Mouse (Mus musculus): ENCODE results near the gene Espn. TPM values are rescaled to one million over a fixed set of nuclear protein-coding genes. Genes with fewer than 3 reads are reported as not detected.
A peak's percentile ranks its signal among the peaks of the same experiment; 100 is the strongest.

Espn gene
- polyA plus RNA-seq, 1 experiment from 2014 or later: 7.5 TPM

DNA sequence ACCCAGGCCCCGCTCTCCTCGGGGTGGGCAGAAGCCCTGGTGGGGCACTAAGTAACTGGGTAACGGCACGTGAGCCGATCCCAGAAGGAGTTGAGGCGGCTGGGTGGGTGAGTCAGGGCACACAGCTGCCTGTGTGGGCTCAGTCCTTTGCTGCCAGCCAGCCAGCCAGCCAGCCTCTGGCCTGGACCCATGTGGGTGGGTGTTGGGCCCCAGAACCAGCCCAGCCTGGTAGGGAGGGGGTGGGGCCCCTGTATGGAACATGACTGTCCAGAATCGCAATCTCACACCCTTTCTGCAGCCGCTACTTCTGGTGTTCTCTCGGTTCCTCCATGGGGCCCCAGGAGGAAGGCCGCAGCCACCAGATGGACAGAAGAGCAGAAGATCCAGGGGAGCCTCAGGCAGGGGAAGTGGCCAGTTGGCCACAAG is 74.1 kb downstream of the Espn start:
- no peak; the same call in 1 of the 2 replicates for ATAC-seq (ENCODE audit: insufficient number of reproducible peaks, low FRiP score, low TSS enrichment, low read depth)
- Histone ChIP-seq H3K4me3 (replicated peaks) (no peak overlapping the region), H3K9ac (no peak overlapping the region), H3K36me3 (no peaks in the 10 kb centered on the region), H3K27ac (replicated peaks) (no peak overlapping the region), H3K4me2 (replicated peaks) (no peak overlapping the region), H3K4me1 (peaks cover 14% of the 10 kb centered on the region), H3K9me3 (replicated peaks) (no peaks in the 10 kb centered on the region), H3K27me3 (no peaks in the 10 kb centered on the region)
- WGBS: 80% methylated on average over 10 of the region's 10 CpGs

DNA sequence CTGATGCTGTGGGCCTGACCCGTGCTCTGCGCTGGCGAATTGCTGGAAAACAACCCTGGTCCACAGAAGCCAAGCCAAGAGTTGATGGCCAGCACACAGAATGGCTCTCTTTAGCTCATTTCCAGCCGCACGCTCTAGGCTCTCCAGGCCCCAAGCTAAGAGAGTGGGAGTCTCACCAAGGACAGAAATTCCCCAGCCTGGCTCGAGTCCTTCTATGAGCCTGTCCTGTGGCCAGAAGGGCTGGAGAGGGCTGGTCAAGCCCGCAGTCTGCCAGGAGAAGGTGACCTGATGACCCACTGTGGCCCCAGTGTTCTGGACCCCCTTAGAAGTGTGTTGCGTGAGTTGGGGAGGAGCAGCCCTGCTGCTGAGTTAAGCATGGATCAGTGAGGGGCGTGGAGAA is 75.0 kb downstream of the Espn start:
- no peaks in the 10 kb centered on the region for H3K36me3 ChIP-seq
- ATAC-seq (ENCODE audit: insufficient number of reproducible peaks, low FRiP score, low TSS enrichment, low read depth): no peak
- 81% methylated on average over 9 of the region's 9 CpGs for WGBS

DNA sequence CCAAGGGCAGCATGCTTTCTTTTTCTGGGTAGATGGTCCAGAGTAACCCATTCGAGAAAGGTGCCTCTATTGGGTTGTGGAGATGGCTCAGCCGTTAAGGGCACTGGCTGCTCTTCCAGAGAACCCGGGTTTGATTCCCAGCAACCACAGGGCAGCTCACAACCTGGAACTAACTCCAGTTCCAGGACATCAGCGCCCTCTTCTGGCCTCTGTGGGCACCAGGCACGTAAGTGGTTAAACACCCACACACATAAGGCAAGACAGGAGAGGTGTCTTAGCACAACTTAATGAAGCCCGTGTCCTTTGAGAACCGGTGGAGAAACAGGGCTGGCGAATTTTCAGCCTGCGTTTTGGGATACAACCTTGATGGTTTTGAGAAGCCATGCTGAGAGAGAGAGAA is 77.6 kb downstream of the Espn start:
- Histone ChIP-seq H3K36me3 (no peaks in the 10 kb centered on the region), H3K27ac (replicated peaks) (no peak overlapping the region), H3K9ac (no peak overlapping the region), H3K4me1 (peaks cover 33% of the 10 kb centered on the region), H3K9me3 (replicated peaks) (no peaks in the 10 kb centered on the region), H3K4me3 (replicated peaks) (no peak overlapping the region), H3K27me3 (no peaks in the 10 kb centered on the region), H3K4me2 (replicated peaks) (no peak overlapping the region)
- ATAC-seq (ENCODE audit: insufficient number of reproducible peaks, low FRiP score, low TSS enrichment, low read depth): no peak
- WGBS: 88% methylated on average over 9 of the region's 9 CpGs

More for the DNA sequence above, 75.0 kb downstream of the Espn start:
- Histone ChIP-seq H3K9ac (no peak overlapping the region), H3K4me1 (peaks cover 21% of the 10 kb centered on the region), H3K27ac (replicated peaks) (no peak overlapping the region), H3K4me3 (replicated peaks) (no peak overlapping the region), H3K27me3 (no peaks in the 10 kb centered on the region), H3K4me2 (replicated peaks) (no peak overlapping the region), H3K9me3 (replicated peaks) (no peaks in the 10 kb centered on the region)

DNA sequence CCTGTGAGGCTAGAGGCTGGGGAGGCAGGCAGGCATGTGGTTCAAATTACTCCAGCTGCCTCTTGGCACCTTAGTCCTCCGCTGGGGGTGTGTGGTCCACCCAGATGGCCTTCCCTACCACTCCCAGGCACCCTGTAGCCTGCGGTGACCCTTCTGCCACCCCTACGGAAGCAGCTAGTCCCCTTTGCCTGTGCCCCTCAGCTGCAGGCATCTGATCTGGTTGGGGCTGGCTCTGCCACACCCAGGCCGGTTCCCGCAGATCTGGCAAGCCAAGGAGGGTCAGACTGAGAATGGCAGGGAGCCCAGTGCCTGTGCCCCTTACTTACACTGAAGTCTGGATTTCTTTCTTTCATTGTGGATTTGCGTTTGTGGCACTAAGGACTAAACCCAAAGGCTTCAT is 78.5 kb downstream of the Espn start:
- Histone ChIP-seq H3K27ac (replicated peaks) (no peak overlapping the region), H3K27me3 (no peaks in the 10 kb centered on the region), H3K4me2 (replicated peaks) (no peak overlapping the region), H3K9me3 (replicated peaks) (no peaks in the 10 kb centered on the region), H3K4me1 (peaks cover 33% of the 10 kb centered on the region), H3K36me3 (no peaks in the 10 kb centered on the region), H3K9ac (no peak overlapping the region), H3K4me3 (replicated peaks) (no peak overlapping the region)
- ATAC-seq (ENCODE audit: insufficient number of reproducible peaks, low FRiP score, low TSS enrichment, low read depth): no peak
- whole genome bisulfite sequencing: 64% methylated on average over 6 of the region's 6 CpGs

- Histone ChIP-seq H3K4me2 (replicated peaks) (no peak overlapping the region), H3K9ac (no peak overlapping the region), H3K9me3 (replicated peaks) (no peaks in the 10 kb centered on the region), H3K27ac (replicated peaks) (0 out of 2 replicates have a peak overlapping the region, but pooled peaks have one; percentile 34), H3K36me3 (no peaks in the 10 kb centered on the region), H3K4me3 (replicated peaks) (no peak overlapping the region), H3K4me1 (peaks cover 33% of the 10 kb centered on the region), H3K27me3 (no peaks in the 10 kb centered on the region)
- ATAC-seq (ENCODE audit: insufficient number of reproducible peaks, low FRiP score, low TSS enrichment, low read depth): no peak
- 59% methylated on average over 10 of the region's 10 CpGs for WGBS
Observed at GRCm38 (mm10) chr4:152072655-152073054, 79.5 kb downstream of the Espn start.

- H3K36me3 ChIP-seq: no peaks in the 10 kb centered on the region
- no peak within 1 kb of the TSS for H3K4me2 ChIP-seq (replicated peaks)
- H3K9ac ChIP-seq: no peak within 1 kb of the TSS
- no peak within 1 kb of the TSS for H3K4me3 ChIP-seq (replicated peaks)
- 63% methylated on average over 10 of the region's 10 CpGs for WGBS
- H3K27me3 ChIP-seq: no peaks in the 10 kb centered on the region
- ATAC-seq (ENCODE audit: insufficient number of reproducible peaks, low FRiP score, low TSS enrichment, low read depth): no peak; the same call in 1 of the 2 replicates
- H3K27ac ChIP-seq (replicated peaks): 0 out of 2 replicates have a peak within 1 kb of the TSS, but pooled peaks have one; percentile 34
- peaks cover 33% of the 10 kb centered on the region for H3K4me1 ChIP-seq
- no peaks in the 10 kb centered on the region for H3K9me3 ChIP-seq (replicated peaks)
Observed at GRCm38 (mm10) chr4:152072121-152072601, 80.0 kb downstream of the Espn start, which contains the start of gene Plekhg5. Gene Plekhg5 (plus strand): TSS chr4:152072498.

DNA sequence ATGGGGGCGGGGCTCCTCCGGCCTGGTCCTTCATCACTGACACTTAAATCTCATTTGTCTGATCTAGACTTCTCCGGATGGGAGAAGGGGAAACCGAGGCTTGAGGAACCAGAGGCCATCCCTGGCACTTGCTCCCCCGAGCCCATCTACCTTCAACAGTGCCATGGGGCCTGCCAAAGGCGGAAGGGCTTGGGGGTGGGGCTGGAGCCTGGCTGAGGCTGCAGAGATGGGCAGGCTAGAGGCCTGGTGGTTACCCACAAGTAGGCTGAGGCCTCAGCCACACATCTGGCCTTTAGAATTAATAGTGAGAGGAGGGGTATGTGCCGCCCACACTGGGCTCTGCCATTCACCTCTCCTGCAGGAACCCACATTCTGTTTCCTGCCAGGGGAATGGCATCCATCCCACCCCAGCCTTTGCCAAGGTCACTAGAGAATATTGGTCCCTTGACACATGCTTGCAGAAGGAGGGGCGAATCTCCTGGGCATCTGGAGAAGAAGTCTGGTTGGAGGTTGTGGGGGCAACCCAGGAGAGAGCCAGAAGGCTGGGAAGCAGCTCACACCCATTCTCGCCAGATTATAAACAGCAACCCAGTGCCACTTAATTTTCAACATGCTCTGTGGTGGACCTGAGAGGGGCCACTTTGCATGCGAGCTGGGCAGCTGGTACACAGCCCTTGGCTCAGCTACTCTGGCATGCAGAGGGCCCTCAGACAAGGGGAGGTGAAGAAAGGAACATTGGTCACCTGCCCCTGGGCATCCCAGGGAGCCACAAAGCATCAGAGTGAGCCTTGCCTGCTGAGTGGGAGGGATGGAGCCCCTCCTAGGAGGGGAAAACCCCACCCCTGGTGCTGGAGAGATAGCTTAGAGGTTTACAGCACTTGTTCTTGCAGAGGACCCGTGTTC is 81.4 kb downstream of the Espn start:
- 66% methylated on average over 11 of the region's 11 CpGs for WGBS
- no peak overlapping the region for H3K9ac ChIP-seq

More for the DNA sequence above, 81.4 kb downstream of the Espn start:
- H3K4me2 ChIP-seq (replicated peaks): no peak overlapping the region
- H3K27me3 ChIP-seq: no peaks in the 10 kb centered on the region
- no peak overlapping the region for H3K4me3 ChIP-seq (replicated peaks)
- no peaks in the 10 kb centered on the region for H3K9me3 ChIP-seq (replicated peaks)
- H3K4me1 ChIP-seq: peaks cover 33% of the 10 kb centered on the region
- no peak overlapping the region for H3K27ac ChIP-seq (replicated peaks)
- H3K36me3 ChIP-seq: no peaks in the 10 kb centered on the region
- ATAC-seq (ENCODE audit: insufficient number of reproducible peaks, low FRiP score, low TSS enrichment, low read depth): peak; percentile 55

Other genes starting within 250 kb of the Espn start
- 57.8 and 61.5 TPM in 2 replicates for gene Dnajc11, start 218.7 kb downstream of the Espn start, polyA plus RNA-seq (2015; fragmentation: Nextera tagmentation; extraction: Ambion mirVana)
- 53.8 and 60.4 TPM in 2 replicates for gene Thap3, start 163.4 kb downstream of the Espn start, polyA plus RNA-seq (2015; fragmentation: Nextera tagmentation; extraction: Ambion mirVana)
- gene Phf13, start 156.1 kb downstream of the Espn start, polyA plus RNA-seq (2015; fragmentation: Nextera tagmentation; extraction: Ambion mirVana): 34.6 and 35.1 TPM in 2 replicates
- 18.8 TPM in 2 replicates for gene Klhl21, start 143.6 kb downstream of the Espn start, polyA plus RNA-seq (2015; fragmentation: Nextera tagmentation; extraction: Ambion mirVana)
- gene Zbtb48, start 124.7 kb downstream of the Espn start, polyA plus RNA-seq (2015; fragmentation: Nextera tagmentation; extraction: Ambion mirVana): 20.6 TPM in 2 replicates
- gene Tas1r1, start 113.8 kb downstream of the Espn start, polyA plus RNA-seq (2015; fragmentation: Nextera tagmentation; extraction: Ambion mirVana): 1.2 TPM in 2 replicates
- 31.0 and 32.4 TPM in 2 replicates for gene Nol9, start 113.0 kb downstream of the Espn start, polyA plus RNA-seq (2015; fragmentation: Nextera tagmentation; extraction: Ambion mirVana)
- 20.8 and 21.3 TPM in 2 replicates for gene Plekhg5, start 79.9 kb downstream of the Espn start, polyA plus RNA-seq (2015; fragmentation: Nextera tagmentation; extraction: Ambion mirVana)
- gene Tnfrsf25, start 36.4 kb downstream of the Espn start, polyA plus RNA-seq (2015; fragmentation: Nextera tagmentation; extraction: Ambion mirVana): 1.5 and 2.0 TPM in 2 replicates
- 1.6 and 1.9 TPM in 2 replicates for gene Hes2, start 6.5 kb upstream of the Espn start, polyA plus RNA-seq (2015; fragmentation: Nextera tagmentation; extraction: Ambion mirVana)
- gene Acot7, start 25.8 kb upstream of the Espn start, polyA plus RNA-seq (2015; fragmentation: Nextera tagmentation; extraction: Ambion mirVana): 65.5 and 77.0 TPM in 2 replicates
- 29.0 and 35.7 TPM in 2 replicates for gene Gpr153, start 121.9 kb upstream of the Espn start, polyA plus RNA-seq (2015; fragmentation: Nextera tagmentation; extraction: Ambion mirVana)
- not detected in 2 replicates for gene Hes3, start 139.3 kb upstream of the Espn start, polyA plus RNA-seq (2015; fragmentation: Nextera tagmentation; extraction: Ambion mirVana)
- 23.5 and 26.7 TPM in 2 replicates for gene Icmt, start 144.9 kb upstream of the Espn start, polyA plus RNA-seq (2015; fragmentation: Nextera tagmentation; extraction: Ambion mirVana)
- 0.23 and 0.72 TPM in 2 replicates for gene Rnf207, start 166.6 kb upstream of the Espn start, polyA plus RNA-seq (2015; fragmentation: Nextera tagmentation; extraction: Ambion mirVana)
- gene Rpl22, start 173.4 kb upstream of the Espn start, polyA plus RNA-seq (2015; fragmentation: Nextera tagmentation; extraction: Ambion mirVana): 342 and 365 TPM in 2 replicates
- gene Chd5, start 186.3 kb upstream of the Espn start, polyA plus RNA-seq (2015; fragmentation: Nextera tagmentation; extraction: Ambion mirVana): 0.76 and 1.2 TPM in 2 replicates

Data from embryonic facial prominence, embryonic 15.5 days (tissue).